Mouse (Mus musculus) liver, embryonic 14.5 days (tissue): ENCODE measurements at regions not wholly inside any gene's neighbourhood (a gene's known extent, or its start where the extent isn't known, plus 50 kb on each side); places are given as distances from the start of the nearest gene placed in this dataset.

Experiments used
- CTCF ChIP-seq: IDR thresholded peaks from 2 replicates; pipeline ENCODE4 v1.5.1; 2016; ENCODE audit warnings: antibody characterized with exemption, low read depth, control low read depth
- EP300 ChIP-seq: IDR thresholded peaks from 2 replicates; pipeline ENCODE4 v1.6.1; 2016; ENCODE audit warnings: antibody characterized with exemption, low read depth

DNA sequence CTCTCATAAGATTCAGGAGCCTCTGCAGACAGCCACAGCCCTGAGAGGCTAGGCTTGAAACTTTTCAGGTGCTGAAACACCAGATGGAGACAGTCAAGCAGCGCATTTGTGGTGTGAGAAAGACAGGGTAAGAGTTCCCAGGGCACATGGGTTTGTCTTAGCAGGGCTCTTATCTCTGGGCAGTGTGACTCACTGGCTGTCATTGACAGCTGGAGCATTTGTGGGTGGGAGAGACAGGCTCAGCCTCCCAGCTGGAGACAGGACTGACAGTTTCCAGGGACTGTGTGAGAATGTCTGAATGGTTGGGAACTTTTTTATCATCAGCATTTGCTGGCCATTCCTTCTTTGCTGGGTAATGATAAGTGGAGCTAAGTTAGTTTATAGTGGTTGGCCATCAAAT, 53.9 kb upstream of the Vav3 start:
- no peak for TF ChIP-seq EP300
- no peak for TF ChIP-seq CTCF
